Mouse (Mus musculus) stomach, postnatal 0 days (tissue): Measurements from ENCODE around the gene Plekhj1. TPM values are rescaled to one million over a fixed set of nuclear protein-coding genes. Genes with fewer than 3 reads are reported as not detected.

Experiments
- ATAC-seq: fragments of 200-750 bp; cut with Nextera tagmentation; 2 replicates; pipeline ENCODE4 v1.8.0; 2017; ENCODE audit not compliant: low FRiP score, low TSS enrichment
- DNase-seq: peaks from one replicate; pipeline ENCODE4 v3.0.0-alpha.2; 2016; ENCODE audit warnings: low spot score
- H3K27ac ChIP-seq: fragments of 300-500 bp; sonication (generic); replicated peaks from 2 replicates; pipeline ENCODE4 v1.5.1; 2014; ENCODE audit warnings: mild to moderate bottlenecking, control low read depth
- H3K27me3 ChIP-seq: fragments of 300-500 bp; sonication (generic); 2 replicates; pipeline ENCODE4 v1.6.1; 2014; ENCODE audit warnings: low read length; ENCODE audit not compliant: control insufficient read depth, insufficient read depth
- H3K36me3 ChIP-seq: fragments of 300-500 bp; sonication (generic); 2 replicates; pipeline ENCODE4 v1.6.1; 2014; ENCODE audit warnings: low read length, mixed read lengths; ENCODE audit not compliant: control insufficient read depth, insufficient read depth
- H3K4me1 ChIP-seq: fragments of 300-500 bp; sonication (generic); replicated peaks from 2 replicates; pipeline ENCODE4 v1.6.1; 2014; ENCODE audit warnings: antibody characterized with exemption; ENCODE audit not compliant: control insufficient read depth, insufficient read depth
- H3K4me2 ChIP-seq: fragments of 300-500 bp; sonication (generic); replicated peaks from 2 replicates; pipeline ENCODE4 v1.6.1; 2014; ENCODE audit warnings: low read depth, mild to moderate bottlenecking, control low read depth, moderate library complexity
- H3K4me3 ChIP-seq: fragments of 300-500 bp; sonication (generic); 2 replicates; pipeline ENCODE4 v1.5.1; 2014; ENCODE audit warnings: low read depth, low read length, control low read depth
- H3K9ac ChIP-seq: fragments of 300-500 bp; sonication (generic); 2 replicates; pipeline ENCODE4 v1.6.1; 2014; ENCODE audit warnings: mild to moderate bottlenecking, low read length, control low read depth, mixed read lengths
- H3K9me3 ChIP-seq: fragments of 300-500 bp; sonication (generic); 2 replicates; pipeline ENCODE4 v1.6.1; 2016; ENCODE audit warnings: low read length; ENCODE audit not compliant: control insufficient read depth
- CTCF ChIP-seq: IDR thresholded peaks from 2 replicates; pipeline ENCODE4 v1.5.1; 2016; ENCODE audit warnings: antibody characterized with exemption, low read depth, mild to moderate bottlenecking, moderate library complexity
- EP300 ChIP-seq: optimal IDR thresholded peaks from 2 replicates; pipeline ENCODE3; 2016; ENCODE audit warnings: antibody characterized with exemption
- WGBS: fragments of 180-500 bp; shearing (Covaris S2); extraction: QIAGEN DNeasy Blood & Tissue Kit; methylation state at CpG from one replicate; pipeline ENCODE4 v1.1.7; 2014; 5-methylcytosine and 5-hydroxymethylcytosine counted together
- polyA plus RNA-seq: library from polyadenylated mRNA; unstranded; fragments of >200 nt; fragmentation: Nextera tagmentation; extraction: Ambion mirVana; gene quantifications from 2 replicates; pipeline ENCODE4 v1.2.1, GENCODE M21; 2015

The Plekhj1 gene
- polyA plus RNA-seq, 1 experiment from 2014 or later: 62.0 TPM

GRCm38 (mm10) chr10:80792175-80793032, 6.0 kb downstream of the Plekhj1 start:
- Histone ChIP-seq H3K4me2 (no peak overlapping the region), H3K4me1 (peaks cover 4% of the 10 kb centered on the region), H3K4me3 (no peak overlapping the region), H3K27me3 (no peaks in the 10 kb centered on the region), H3K36me3 (peaks cover 53% of the 10 kb centered on the region), H3K27ac (no peak overlapping the region), H3K9ac (no peak overlapping the region), H3K9me3 (no peaks in the 10 kb centered on the region)
- 62% methylated on average over 38 of the region's 41 CpGs for WGBS
- ATAC-seq (no peak), DNase-seq (no peak)
- no peak for TF ChIP-seq EP300
- TF ChIP-seq CTCF: no peak

DNA sequence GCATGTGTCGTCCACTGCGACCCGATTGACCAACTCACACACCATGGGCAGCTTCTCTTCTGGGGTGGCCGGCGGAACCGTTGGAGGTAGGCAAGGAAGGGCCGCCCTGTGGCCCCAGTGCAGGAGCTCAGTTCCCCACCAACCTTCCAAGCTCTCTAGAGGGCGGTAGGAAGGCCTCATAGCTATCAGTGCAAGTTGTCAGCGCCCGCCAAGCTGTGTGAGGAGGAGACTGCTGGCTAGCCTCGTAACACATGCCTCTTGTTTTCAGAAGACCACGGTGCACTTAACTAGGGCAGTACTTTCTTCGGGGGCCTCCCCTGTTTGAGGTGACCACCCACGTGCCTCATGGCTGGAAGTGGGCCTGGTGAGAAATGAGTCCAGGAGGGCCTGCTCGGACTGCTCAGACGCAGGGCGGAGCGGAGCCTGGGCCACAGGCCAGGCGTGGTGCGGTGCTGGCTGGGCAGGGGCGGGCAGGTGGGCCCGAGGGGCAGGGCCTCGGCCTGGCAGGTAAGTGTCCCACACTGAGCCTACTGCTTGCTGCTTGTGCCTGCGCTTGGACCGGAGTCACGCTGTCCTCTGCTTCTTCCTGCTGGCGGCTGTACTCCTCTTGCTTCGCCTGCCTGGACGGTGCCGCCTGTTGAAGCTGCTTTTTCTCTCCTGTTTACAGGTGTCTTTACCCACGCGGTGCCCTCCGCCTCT, 6.8 kb downstream of the Plekhj1 start:
- WGBS: 71% methylated on average over 30 of the region's 33 CpGs
- ATAC-seq (no peak), DNase-seq (no peak)
- Histone ChIP-seq H3K27ac (no peak overlapping the region), H3K36me3 (peaks cover 58% of the 10 kb centered on the region), H3K4me2 (no peak overlapping the region), H3K9me3 (no peaks in the 10 kb centered on the region), H3K27me3 (no peaks in the 10 kb centered on the region), H3K4me1 (no peaks in the 10 kb centered on the region; the same call in 1 of the 2 replicates), H3K4me3 (no peak overlapping the region), H3K9ac (no peak overlapping the region)
- TF ChIP-seq CTCF: no peak
- TF ChIP-seq EP300: no peak

DNA sequence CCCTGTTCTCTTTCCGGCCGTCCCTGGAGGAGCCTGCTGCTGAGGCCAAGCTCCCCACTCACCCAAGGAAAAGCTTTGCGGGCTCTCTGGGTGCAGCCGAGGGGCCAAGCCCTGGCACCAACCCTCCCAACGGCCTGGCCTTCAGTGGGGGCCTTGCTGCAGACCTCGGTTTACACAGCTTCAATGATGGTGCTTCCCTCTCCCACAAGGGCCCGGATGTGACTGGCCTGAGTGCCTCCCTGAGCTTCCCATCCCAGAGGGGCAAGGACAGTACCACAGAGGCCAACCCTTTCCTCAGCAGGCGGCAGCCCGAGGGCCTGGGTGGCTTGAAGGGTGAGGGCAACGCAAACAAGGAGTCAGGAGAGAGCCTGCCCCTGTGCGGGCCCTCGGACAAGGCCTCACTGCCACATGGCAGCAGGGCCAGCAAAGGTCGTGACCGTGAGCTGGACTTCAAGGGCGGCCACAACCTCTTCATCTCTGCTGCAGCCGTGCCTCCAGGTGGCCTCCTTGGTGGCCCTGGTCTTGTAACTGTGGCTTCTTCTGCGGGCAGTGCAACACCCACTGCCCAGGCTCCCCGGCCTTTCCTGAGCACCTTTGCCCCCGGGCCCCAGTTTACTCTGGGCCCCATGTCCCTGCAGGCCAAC, 7.5 kb downstream of the Plekhj1 start:
- H3K4me2 ChIP-seq: no peak overlapping the region
- WGBS: 90% methylated on average over 19 of the region's 19 CpGs
- H3K27me3 ChIP-seq: no peaks in the 10 kb centered on the region
- H3K27ac ChIP-seq: no peak overlapping the region
- TF ChIP-seq EP300 (no peak), CTCF (no peak)
- no peaks in the 10 kb centered on the region for H3K4me1 ChIP-seq
- no peak overlapping the region for H3K4me3 ChIP-seq
- H3K36me3 ChIP-seq: peaks cover 61% of the 10 kb centered on the region
- no peak overlapping the region for H3K9ac ChIP-seq
- ATAC-seq (no peak), DNase-seq (no peak)
- no peaks in the 10 kb centered on the region for H3K9me3 ChIP-seq

- Histone ChIP-seq H3K4me1 (no peaks in the 10 kb centered on the region), H3K27me3 (no peaks in the 10 kb centered on the region), H3K27ac (no peak overlapping the region), H3K9me3 (no peaks in the 10 kb centered on the region), H3K36me3 (peaks cover 75% of the 10 kb centered on the region), H3K4me3 (no peak overlapping the region), H3K9ac (no peak overlapping the region), H3K4me2 (no peak overlapping the region)
- TF ChIP-seq EP300 (no peak), CTCF (no peak)
- ATAC-seq: no peak
- WGBS: 88% methylated on average over 2 of the region's 2 CpGs
- no peak for DNase-seq
These were observed 10.9 kb downstream of the Plekhj1 start for GRCm38 (mm10) chr10:80787517-80787916.

DNA sequence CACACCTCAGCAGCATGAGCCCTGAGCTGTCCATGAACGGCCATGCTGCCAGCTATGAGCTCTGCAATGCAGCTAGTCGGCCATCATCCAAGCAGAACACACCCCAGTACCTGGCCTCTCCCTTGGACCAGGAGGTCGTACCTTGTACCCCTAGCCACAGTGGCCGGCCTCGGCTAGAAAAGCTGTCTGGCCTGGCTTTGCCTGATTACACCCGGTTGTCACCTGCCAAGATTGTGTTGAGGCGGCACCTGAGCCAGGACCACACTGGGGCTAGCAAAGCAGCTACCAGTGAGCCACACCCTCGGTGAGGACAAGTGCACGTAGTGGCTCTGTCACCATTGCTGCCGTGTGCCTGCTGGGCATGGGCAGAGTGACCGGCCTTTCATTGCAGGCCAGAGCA, 12.5 kb downstream of the Plekhj1 start:
- H3K4me1 ChIP-seq: no peaks in the 10 kb centered on the region
- ATAC-seq: no peak
- no peak for TF ChIP-seq CTCF
- TF ChIP-seq EP300: no peak
- DNase-seq: no peak
- H3K4me2 ChIP-seq: no peak overlapping the region
- H3K27ac ChIP-seq: no peak overlapping the region
- peaks cover 73% of the 10 kb centered on the region for H3K36me3 ChIP-seq
- WGBS: 92% methylated on average over 11 of the region's 11 CpGs
- H3K9me3 ChIP-seq: no peaks in the 10 kb centered on the region
- no peak overlapping the region for H3K4me3 ChIP-seq
- no peaks in the 10 kb centered on the region for H3K27me3 ChIP-seq
- H3K9ac ChIP-seq: no peak overlapping the region
